11 mouse cellular contexts compared by ENCODE assay signal in genomic region chr2:143723231-143723630, GRCm38 (mm10).
A peak's percentile ranks its signal among the peaks of the same experiment; 100 is the strongest.
DNase-seq lines count a peak whose midpoint lies in the region; ATAC-seq and TF ChIP-seq lines count a peak whose summit lies in the region.
"Had no signal": no experiment of that assay in that cellular context is flagged by ENCODE, and none has a peak within 500 bp of the region (broad histone marks: within the 10 kb centered on the region; RNA-seq: fewer than 3 reads in every experiment).

No protein-coding gene starts in this region.

- no peaks in the 10 kb centered on the region for H3K27me3 ChIP-seq in heart, adult 2 months (ENCODE audit: control insufficient read depth, insufficient read depth, low read length)
- no peaks in the 10 kb centered on the region for H3K27me3 ChIP-seq in heart, embryonic 11.5 days (ENCODE audit: control insufficient read depth, insufficient read depth, low read length)
- no peaks in the 10 kb centered on the region for H3K27me3 ChIP-seq in lung, postnatal 0 days (replicated peaks; ENCODE audit: insufficient read depth, low read length)
- H3K27me3 ChIP-seq: hindbrain, embryonic 12.5 days had no signal

- no peaks in the 10 kb centered on the region for H3K4me1 ChIP-seq in heart, adult 2 months (ENCODE audit: control insufficient read depth, insufficient read depth, low read length)
- H3K4me1 ChIP-seq in heart, embryonic 11.5 days (ENCODE audit: control insufficient read depth, insufficient read depth, low read length) = no peaks in the 10 kb centered on the region
- H3K4me1 ChIP-seq in lung, postnatal 0 days (ENCODE audit: insufficient read depth, low read depth, low read length) = no peaks in the 10 kb centered on the region
- H3K4me1 ChIP-seq: hindbrain, embryonic 12.5 days had no signal

- no peak overlapping the region for H3K9ac ChIP-seq in heart, adult 2 months (ENCODE audit: low read depth, low read length)
- no peak overlapping the region for H3K9ac ChIP-seq in heart, embryonic 11.5 days (ENCODE audit: low read depth, low read length)
- H3K9ac ChIP-seq in lung, postnatal 0 days (replicated peaks; ENCODE audit: low read depth) = no peak overlapping the region
- H3K9ac ChIP-seq: hindbrain, embryonic 12.5 days had no signal

- H3K9me3 ChIP-seq in heart, embryonic 11.5 days (replicated peaks; ENCODE audit: control insufficient read depth, low read length) = no peaks in the 10 kb centered on the region
- no peaks in the 10 kb centered on the region for H3K9me3 ChIP-seq in lung, postnatal 0 days (ENCODE audit: low read length)
- H3K9me3 ChIP-seq: hindbrain, embryonic 12.5 days had no signal

- peak; percentile 12 for DNase-seq in adrenal gland, postnatal 14 days
- DNase-seq in adrenal gland, postnatal 4 days (ENCODE audit: low spot score in 2 of 2) = no peak
- DNase-seq in heart, adult 2 months = no peak
- DNase-seq in lung, postnatal 0 days (ENCODE audit: low spot score) = no peak
- DNase-seq in lung, postnatal 14 days = no peak
- DNase-seq in retina, postnatal 1 day = peak; percentile 37
- DNase-seq in gastrocnemius, postnatal 36 days = no peak
- DNase-seq: heart, adult 18-20 months had no signal

- no peaks in the 10 kb centered on the region for H3K36me3 ChIP-seq in heart, adult 2 months (ENCODE audit: control insufficient read depth, insufficient read depth, low read length)
- H3K36me3 ChIP-seq in heart, embryonic 11.5 days (ENCODE audit: control insufficient read depth, insufficient read depth, low read length) = no peaks in the 10 kb centered on the region
- no peaks in the 10 kb centered on the region for H3K36me3 ChIP-seq in lung, postnatal 0 days (ENCODE audit: insufficient read depth, low read length)
- H3K36me3 ChIP-seq: hindbrain, embryonic 12.5 days had no signal

- intact Hi-C loops in heart, adult 2 months (cut with DNase I) = no loop called here
- intact Hi-C loops in gastrocnemius, postnatal 36 days (cut with DNase I) = no loop called here

- no peak for TF ChIP-seq POLR2A in heart, adult 2 months (IDR thresholded peaks at IDR 0.05; ENCODE audit: insufficient read depth, low read depth, low read length)

- no peaks in the 10 kb centered on the region for H3K79me2 ChIP-seq in heart, adult 2 months (replicated peaks; ENCODE audit: control insufficient read depth, insufficient read depth, low read length)

- no peak for ATAC-seq in heart, embryonic 11.5 days (replicated peaks; ENCODE audit: insufficient number of reproducible peaks, low FRiP score, low TSS enrichment)
- no peak for ATAC-seq in lung, postnatal 0 days

- no peak for TF ChIP-seq EP300 in heart, adult 2 months (IDR thresholded peaks at IDR 0.05; ENCODE audit: insufficient read depth, low read depth, low read length)
- TF ChIP-seq EP300 in lung, postnatal 0 days (IDR thresholded peaks at IDR 0.05) = no peak

- 16% methylated on average over 4 of the region's 4 CpGs for WGBS in heart, adult 2 months
- 17% methylated on average over 4 of the region's 4 CpGs for WGBS in heart, embryonic 11.5 days (ENCODE audit: insufficient replicate concordance)
- WGBS in lung, postnatal 0 days = 22% methylated on average over 4 of the region's 4 CpGs

- no peak overlapping the region for H3K4me2 ChIP-seq in heart, embryonic 11.5 days
- H3K4me2 ChIP-seq in lung, postnatal 0 days (replicated peaks; ENCODE audit: low read depth, low read length) = no peak overlapping the region
- H3K4me2 ChIP-seq: hindbrain, embryonic 12.5 days; liver, embryonic 11.5 days had no signal

- TF ChIP-seq CTCF in heart, adult 2 months (IDR thresholded peaks at IDR 0.05) = peak; percentile 20; the same call in 1 of the 2 replicates
- peak; percentile 34; the same call in 1 of the 2 replicates for TF ChIP-seq CTCF in lung, postnatal 0 days (IDR thresholded peaks at IDR 0.05)

- no peak overlapping the region for H3K27ac ChIP-seq in heart, adult 2 months
- H3K27ac ChIP-seq in heart, embryonic 11.5 days (ENCODE audit: low read depth, low read length) = no peak overlapping the region
- H3K27ac ChIP-seq in lung, postnatal 0 days (ENCODE audit: low read length) = no peak overlapping the region
- H3K27ac ChIP-seq: hindbrain, embryonic 12.5 days had no signal

- H3K4me3 ChIP-seq in heart, adult 2 months = no peak overlapping the region
- no peak overlapping the region for H3K4me3 ChIP-seq in heart, embryonic 11.5 days (ENCODE audit: low read depth, low read length)
- H3K4me3 ChIP-seq in lung, postnatal 0 days (ENCODE audit: low read depth, low read length) = no peak overlapping the region
- H3K4me3 ChIP-seq: hindbrain, embryonic 12.5 days had no signal

Comparison
In these comparisons a context has a peak if more than half of its experiments do, and no peak if none do; other contexts are left out.
1. DNase-seq: peak in adrenal gland, postnatal 14 days (single experiment) and retina, postnatal 1 day (single experiment); none in adrenal gland, postnatal 4 days (0 of 2), heart, adult 2 months (0 of 2), lung, postnatal 0 days (single experiment), lung, postnatal 14 days (single experiment) and gastrocnemius, postnatal 36 days (0 of 2).